Mouse (Mus musculus) lung, postnatal 0 days (tissue): Measurements from ENCODE around the gene Apof.

Source experiments
- CTCF ChIP-seq: IDR thresholded peaks from 2 replicates; pipeline ENCODE4 v1.5.1; 2016; ENCODE audit warnings: antibody characterized with exemption, mild to moderate bottlenecking
- EP300 ChIP-seq: IDR thresholded peaks from 2 replicates; pipeline ENCODE4 v1.6.1; 2016; ENCODE audit warnings: antibody characterized with exemption, mild to moderate bottlenecking, control low read depth

GRCm38 (mm10) chr10:128263393-128264310 lies 4.8 kb upstream of the Apof start:
- TF ChIP-seq CTCF: no peak
- TF ChIP-seq EP300: no peak
